Mouse (Mus musculus) small intestine, adult 2 months (tissue): Measurements from ENCODE around the gene Gm17018.

Experiments used
- CTCF ChIP-seq: fragments of 200-500 bp; IDR thresholded peaks from 2 replicates; pipeline ENCODE4 v1.5.1; 2012; ENCODE audit warnings: low read depth, mild to moderate bottlenecking, control low read depth, inconsistent platforms, low read length, moderate library complexity, mixed read lengths; ENCODE audit not compliant: insufficient replicate concordance, insufficient read length; ENCODE audit errors: extremely low read depth
- POLR2A ChIP-seq: fragments of 200-500 bp; IDR thresholded peaks from 2 replicates; pipeline ENCODE4 v1.6.1; 2012; ENCODE audit warnings: low read depth, mild to moderate bottlenecking, control low read depth, inconsistent platforms, low read length, moderate library complexity

GRCm38 (mm10) chr19:45583136-45583535 lies 22.7 kb downstream of the Gm17018 start:
- TF ChIP-seq POLR2A: no peak
- no peak for TF ChIP-seq CTCF
